Mouse (Mus musculus) cerebellum, adult 8-10 months (tissue): ENCODE data around the gene Sema5b.
A peak's percentile ranks its signal among the peaks of the same experiment; 100 is the strongest.

Experiments
- DNase-seq: peaks from one replicate; pipeline ENCODE4 v3.0.0; 2022

Gene Sema5b

GRCm38 (mm10) chr16:35596241-35596640 lies 55.3 kb downstream of the Sema5b start:
- no peak for DNase-seq

GRCm38 (mm10) chr16:35596661-35597350 lies 55.9 kb downstream of the Sema5b start:
- no peak for DNase-seq

- DNase-seq = no peak
Measured at GRCm38 (mm10) chr16:35597991-35598390, 57.0 kb downstream of the Sema5b start.

GRCm38 (mm10) chr16:35598802-35599201 lies 57.9 kb downstream of the Sema5b start:
- DNase-seq = no peak

- peak; percentile 50 for DNase-seq
Measured at GRCm38 (mm10) chr16:35600282-35600681, 59.3 kb downstream of the Sema5b start.

GRCm38 (mm10) chr16:35601426-35601825 lies 60.5 kb downstream of the Sema5b start:
- DNase-seq = no peak

GRCm38 (mm10) chr16:35602529-35602928 lies 61.6 kb downstream of the Sema5b start:
- DNase-seq = no peak

- DNase-seq = no peak
Measured at GRCm38 (mm10) chr16:35603729-35604522, 63.0 kb downstream of the Sema5b start.

GRCm38 (mm10) chr16:35607250-35607649 lies 66.3 kb downstream of the Sema5b start:
- DNase-seq = no peak

GRCm38 (mm10) chr16:35608244-35608643 lies 67.3 kb downstream of the Sema5b start:
- no peak for DNase-seq

GRCm38 (mm10) chr16:35609561-35609960 lies 68.6 kb downstream of the Sema5b start:
- DNase-seq = no peak

- DNase-seq = peak; percentile 31
Measured at GRCm38 (mm10) chr16:35613851-35614804, 73.2 kb downstream of the Sema5b start.

GRCm38 (mm10) chr16:35617732-35618131 lies 76.8 kb downstream of the Sema5b start:
- no peak for DNase-seq

GRCm38 (mm10) chr16:35623026-35623425 lies 82.1 kb downstream of the Sema5b start:
- DNase-seq = no peak

GRCm38 (mm10) chr16:35623986-35624385 lies 83.0 kb downstream of the Sema5b start:
- no peak for DNase-seq

- DNase-seq = no peak
Measured at GRCm38 (mm10) chr16:35624877-35625276, 83.9 kb downstream of the Sema5b start.

GRCm38 (mm10) chr16:35625286-35626020 lies 84.5 kb downstream of the Sema5b start:
- DNase-seq = peak; percentile 67

- peak; percentile 82 for DNase-seq
Measured at GRCm38 (mm10) chr16:35627992-35628607, 87.2 kb downstream of the Sema5b start.

GRCm38 (mm10) chr16:35630470-35631183 lies 89.7 kb downstream of the Sema5b start:
- no peak for DNase-seq

- no peak for DNase-seq
Measured at GRCm38 (mm10) chr16:35633058-35633457, 92.1 kb downstream of the Sema5b start.

GRCm38 (mm10) chr16:35634971-35635370 lies 94.0 kb downstream of the Sema5b start:
- no peak for DNase-seq
